Mouse (Mus musculus): Measurements from ENCODE around the gene Naaladl2.

- TF ChIP-seq CTCF (IDR thresholded peaks at IDR 0.05; ENCODE audit: low read depth, low read length) (no peak), POLR2A (IDR thresholded peaks at IDR 0.05; ENCODE audit: borderline replicate concordance, low read depth, low read length) (no peak)
These were observed 1095.8 kb downstream of the Naaladl2 start for GRCm38 (mm10) chr3:24048217-24048616.

Measured in bone marrow macrophage, adult 2 months (primary cell).